ENCODE assay signal across 15 mouse cellular contexts in the genomic region with DNA sequence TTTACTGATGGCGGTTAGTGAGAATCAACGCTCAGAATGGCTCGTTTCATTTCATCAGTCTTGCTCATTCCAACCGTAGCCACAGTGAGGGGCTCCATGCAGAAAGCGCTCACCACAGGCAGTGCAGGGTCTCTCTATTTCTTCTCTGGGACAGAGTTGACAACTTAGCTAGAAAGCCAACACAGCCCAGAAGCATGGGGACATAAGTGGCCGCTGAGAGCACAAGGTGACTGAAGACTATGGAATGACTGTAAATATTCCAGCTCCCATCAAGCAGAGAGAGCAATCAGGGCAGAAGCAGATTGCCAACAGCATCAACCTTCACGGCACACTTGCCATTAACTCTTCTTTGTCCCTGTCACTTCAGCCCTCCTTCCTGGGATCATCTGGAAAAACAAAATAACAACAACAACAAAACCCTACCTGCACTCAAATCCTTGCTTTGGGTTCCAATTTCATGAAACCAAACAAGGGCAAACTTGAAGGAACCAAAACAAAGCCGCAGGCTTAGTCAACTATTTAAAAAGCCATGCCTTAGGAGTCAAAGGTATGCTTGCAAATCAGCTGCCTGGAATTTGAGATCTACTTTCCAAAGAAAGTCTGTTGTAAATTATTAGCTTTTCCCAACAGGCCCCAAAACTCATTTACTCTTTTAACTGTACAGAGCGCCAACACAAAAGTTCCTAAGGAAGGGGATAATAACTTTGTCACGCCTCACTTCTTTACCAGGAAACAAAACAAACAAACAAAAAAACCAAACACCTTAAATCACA. TPM values are rescaled to one million over a fixed set of nuclear protein-coding genes. Genes with fewer than 3 reads are reported as not detected.
DNase-seq lines count a peak whose midpoint lies in the region; ATAC-seq and TF ChIP-seq lines count a peak whose summit lies in the region.
"Had no signal": no experiment of that assay in that cellular context is flagged by ENCODE, and none has a peak within 500 bp of the region (broad histone marks: within the 10 kb centered on the region; RNA-seq: fewer than 3 reads in every experiment).

No protein-coding gene starts in this region.

- no peak overlapping the region for H3K9ac ChIP-seq in heart, embryonic 16.5 days (ENCODE audit: low read length)
- H3K9ac ChIP-seq in embryonic facial prominence, embryonic 13.5 days, result no peak overlapping the region
- H3K9ac ChIP-seq in hindbrain, postnatal 0 days (replicated peaks; ENCODE audit: low read length), result no peak overlapping the region
- H3K9ac ChIP-seq: hindbrain, embryonic 12.5 days had no signal

- H3K4me3 ChIP-seq in heart, embryonic 16.5 days (ENCODE audit: low read length), result no peak overlapping the region
- no peak overlapping the region for H3K4me3 ChIP-seq in embryonic facial prominence, embryonic 13.5 days
- H3K4me3 ChIP-seq in hindbrain, postnatal 0 days (ENCODE audit: low read length), result no peak overlapping the region
- H3K4me3 ChIP-seq: hindbrain, embryonic 12.5 days; midbrain, embryonic 10.5 days had no signal

- 69% methylated on average over 10 of the region's 10 CpGs for WGBS in heart, embryonic 16.5 days
- WGBS in embryonic facial prominence, embryonic 13.5 days, result 64% methylated on average over 10 of the region's 10 CpGs
- 85% methylated on average over 10 of the region's 10 CpGs for WGBS in hindbrain, postnatal 0 days

- no peak for ATAC-seq in heart, embryonic 16.5 days (replicated peaks; ENCODE audit: extremely low read depth, insufficient read depth, low FRiP score)
- no peak for ATAC-seq in embryonic facial prominence, embryonic 13.5 days (ENCODE audit: insufficient number of reproducible peaks, insufficient read depth, low FRiP score, low TSS enrichment, low read depth)
- ATAC-seq in activated CD4-positive, CD25-positive, alpha-beta regulatory T cell, adult 4 months, result no peak
- ATAC-seq in hindbrain, postnatal 0 days, result no peak
- ATAC-seq: forebrain, embryonic 16.5 days had no signal

- no peaks in the 10 kb centered on the region for H3K9me3 ChIP-seq in heart, embryonic 16.5 days (replicated peaks; ENCODE audit: control insufficient read depth, low read length)
- no peaks in the 10 kb centered on the region for H3K9me3 ChIP-seq in embryonic facial prominence, embryonic 13.5 days
- no peaks in the 10 kb centered on the region for H3K9me3 ChIP-seq in hindbrain, postnatal 0 days (ENCODE audit: low read length)
- H3K9me3 ChIP-seq: hindbrain, embryonic 12.5 days; midbrain, embryonic 10.5 days had no signal

- peaks cover 14% of the 10 kb centered on the region for H3K4me1 ChIP-seq in heart, embryonic 16.5 days (ENCODE audit: control insufficient read depth, insufficient read depth, low read length)
- peaks cover 25% of the 10 kb centered on the region for H3K4me1 ChIP-seq in embryonic facial prominence, embryonic 13.5 days
- H3K4me1 ChIP-seq in hindbrain, postnatal 0 days (ENCODE audit: insufficient read depth, low read length), result no peaks in the 10 kb centered on the region

- peak overlapping the region; percentile 66; the same call in 1 of the 2 replicates for H3K27ac ChIP-seq in heart, embryonic 16.5 days (ENCODE audit: low read length)
- peak overlapping the region; percentile 40; the same call in 1 of the 2 replicates for H3K27ac ChIP-seq in embryonic facial prominence, embryonic 13.5 days
- no peak overlapping the region for H3K27ac ChIP-seq in hindbrain, postnatal 0 days
- H3K27ac ChIP-seq: hindbrain, embryonic 12.5 days; midbrain, embryonic 10.5 days had no signal

- H3K36me3 ChIP-seq in heart, embryonic 16.5 days (ENCODE audit: control insufficient read depth, insufficient read depth), result no peaks in the 10 kb centered on the region; the same call in 1 of the 2 replicates
- H3K36me3 ChIP-seq in embryonic facial prominence, embryonic 13.5 days, result peaks cover 2% of the 10 kb centered on the region; the same call in 1 of the 2 replicates
- no peaks in the 10 kb centered on the region for H3K36me3 ChIP-seq in hindbrain, postnatal 0 days (ENCODE audit: insufficient read depth, low read length)
- H3K36me3 ChIP-seq: hindbrain, embryonic 12.5 days; midbrain, embryonic 10.5 days had no signal

- DNase-seq in heart, adult 18-20 months, result no peak
- DNase-seq in kidney, adult 8-10 months, result peak; percentile 44 to 85
- DNase-seq in kidney, postnatal 4 days, result peak; percentile 19 to 45
- no peak for DNase-seq in spleen, postnatal 14 days (ENCODE audit: low spot score in 2 of 2)
- DNase-seq in hindbrain, postnatal 0 days (ENCODE audit: low spot score), result no peak
- DNase-seq: B cell, adult 2 months; lung, postnatal 36 days; retina, postnatal 1 day; spleen, adult 18-20 months had no signal

- no peak for TF ChIP-seq CTCF in hindbrain, postnatal 0 days (IDR thresholded peaks at IDR 0.05; ENCODE audit: low read depth)

- no peak overlapping the region for H3K4me2 ChIP-seq in heart, embryonic 16.5 days (ENCODE audit: low read depth, low read length)
- no peak overlapping the region for H3K4me2 ChIP-seq in embryonic facial prominence, embryonic 13.5 days
- no peak overlapping the region for H3K4me2 ChIP-seq in hindbrain, postnatal 0 days (ENCODE audit: low read depth, low read length)
- H3K4me2 ChIP-seq: hindbrain, embryonic 12.5 days had no signal

- H3K27me3 ChIP-seq in heart, embryonic 16.5 days (ENCODE audit: control insufficient read depth, insufficient read depth, low read length), result no peaks in the 10 kb centered on the region
- H3K27me3 ChIP-seq in embryonic facial prominence, embryonic 13.5 days, result no peaks in the 10 kb centered on the region
- H3K27me3 ChIP-seq in hindbrain, postnatal 0 days (ENCODE audit: insufficient read depth, low read length), result no peaks in the 10 kb centered on the region
- H3K27me3 ChIP-seq: hindbrain, embryonic 12.5 days had no signal

RNA-seq across cellular contexts. Expression of gene Osbpl3, which starts 36.3 kb away (rescaled TPM):
- 19.4 and 19.7 TPM in 2 replicates for polyA plus RNA-seq in heart, embryonic 16.5 days (2015; fragmentation: Nextera tagmentation; extraction: Ambion mirVana)
- 10 to 100 TPM; 23.9 to 25.5 TPM for total RNA-seq in heart, adult 18-20 months (2021)
- polyA plus RNA-seq in embryonic facial prominence, embryonic 13.5 days (2015; fragmentation: Nextera tagmentation; extraction: Ambion mirVana), result 13.9 and 15.1 TPM in 2 replicates
- 10 to 100 TPM; 26.9 to 38.2 TPM for polyA plus RNA-seq in activated CD4-positive, CD25-positive, alpha-beta regulatory T cell, adult 4 months (2017; shearing (Covaris generic))
- 5.6 and 6.5 TPM in 2 replicates for total RNA-seq in hindbrain, postnatal 0 days (2014; rRNA removed)
- 3.6 and 3.7 TPM in 2 replicates for polyA plus RNA-seq in hindbrain, postnatal 0 days (2015; fragmentation: Nextera tagmentation; extraction: Ambion mirVana)

Comparison
In these comparisons a context has a peak if more than half of its experiments do, and no peak if none do; other contexts are left out.
1. DNase-seq: peak in kidney, adult 8-10 months (2 of 2) and kidney, postnatal 4 days (2 of 2); none in heart, adult 18-20 months (0 of 2), spleen, postnatal 14 days (0 of 2) and hindbrain, postnatal 0 days (single experiment).